Mouse (Mus musculus): Measurements from ENCODE around the gene Atp8a2.

DNA sequence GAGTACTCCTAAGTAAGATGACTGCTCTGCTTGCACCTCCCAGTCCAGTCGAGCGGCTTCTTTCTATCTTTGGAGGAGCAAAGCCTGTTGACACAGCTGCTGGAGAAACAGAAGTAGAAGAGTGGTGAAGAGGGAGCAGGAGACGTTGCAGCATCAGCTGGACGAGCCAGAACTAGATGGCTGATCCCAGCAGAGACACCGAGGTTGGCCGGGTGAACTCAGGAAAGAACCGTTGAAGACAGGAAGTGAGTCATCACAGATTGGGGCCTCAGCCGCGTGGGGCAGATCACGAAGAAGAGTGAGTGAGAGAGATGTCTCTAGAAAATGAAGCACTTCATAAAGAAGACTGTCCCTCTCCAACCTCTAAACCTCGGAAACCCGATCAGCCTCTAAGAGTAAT, 553.4 kb downstream of the Atp8a2 start:
- TF ChIP-seq GATA1 (IDR thresholded peaks at IDR 0.05; ENCODE audit: low read length) (no peak), TAL1 (IDR thresholded peaks at IDR 0.05; ENCODE audit: low read length) (no peak)
